Mouse (Mus musculus): ENCODE measurements around the gene Slc30a3. TPM values are rescaled to one million over a fixed set of nuclear protein-coding genes. Genes with fewer than 3 reads are reported as not detected.

Slc30a3 gene
- polyA plus RNA-seq, 1 experiment from 2014 or later: 0.10 TPM

- Histone ChIP-seq H3K4me1 (replicated peaks; ENCODE audit: control insufficient read depth, insufficient read depth, low read length) (no peaks in the 10 kb centered on the region), H3K4me3 (ENCODE audit: low read depth, low read length) (no peak overlapping the region), H3K9me3 (ENCODE audit: control insufficient read depth) (no peaks in the 10 kb centered on the region), H3K4me2 (replicated peaks; ENCODE audit: low read depth) (no peak overlapping the region), H3K27me3 (replicated peaks; ENCODE audit: control insufficient read depth, insufficient read depth, low read length) (no peaks in the 10 kb centered on the region), H3K9ac (ENCODE audit: low read depth, low read length) (no peak overlapping the region), H3K36me3 (ENCODE audit: control insufficient read depth, insufficient read depth) (peaks cover 73% of the 10 kb centered on the region), H3K27ac (ENCODE audit: low read depth, low read length) (no peak overlapping the region)
- WGBS: 89% methylated on average over 13 of the region's 13 CpGs
- no peak for TF ChIP-seq CTCF (IDR thresholded peaks at IDR 0.05; ENCODE audit: low read depth)
- ATAC-seq: no peak
Measured at GRCm38 (mm10) chr5:31076346-31076745, 31.7 kb downstream of the Slc30a3 start.

GRCm38 (mm10) chr5:31073176-31073575 lies 34.9 kb downstream of the Slc30a3 start:
- WGBS: 96% methylated on average over 12 of the region's 12 CpGs
- Histone ChIP-seq H3K27me3 (replicated peaks; ENCODE audit: control insufficient read depth, insufficient read depth, low read length) (no peaks in the 10 kb centered on the region), H3K9me3 (ENCODE audit: control insufficient read depth) (no peaks in the 10 kb centered on the region), H3K27ac (ENCODE audit: low read depth, low read length) (no peak overlapping the region), H3K4me1 (replicated peaks; ENCODE audit: control insufficient read depth, insufficient read depth, low read length) (no peaks in the 10 kb centered on the region), H3K4me3 (ENCODE audit: low read depth, low read length) (no peak overlapping the region), H3K4me2 (replicated peaks; ENCODE audit: low read depth) (no peak overlapping the region), H3K36me3 (ENCODE audit: control insufficient read depth, insufficient read depth) (peaks cover 98% of the 10 kb centered on the region), H3K9ac (ENCODE audit: low read depth, low read length) (no peak overlapping the region)
- TF ChIP-seq CTCF (IDR thresholded peaks at IDR 0.05; ENCODE audit: low read depth): no peak
- ATAC-seq: no peak

GRCm38 (mm10) chr5:31071821-31072220 lies 36.2 kb downstream of the Slc30a3 start:
- Histone ChIP-seq H3K4me3 (ENCODE audit: low read depth, low read length) (no peak overlapping the region), H3K4me1 (replicated peaks; ENCODE audit: control insufficient read depth, insufficient read depth, low read length) (no peaks in the 10 kb centered on the region), H3K36me3 (ENCODE audit: control insufficient read depth, insufficient read depth) (peaks cover 98% of the 10 kb centered on the region), H3K9ac (ENCODE audit: low read depth, low read length) (no peak overlapping the region), H3K27me3 (replicated peaks; ENCODE audit: control insufficient read depth, insufficient read depth, low read length) (no peaks in the 10 kb centered on the region), H3K27ac (ENCODE audit: low read depth, low read length) (no peak overlapping the region), H3K4me2 (replicated peaks; ENCODE audit: low read depth) (no peak overlapping the region), H3K9me3 (ENCODE audit: control insufficient read depth) (no peaks in the 10 kb centered on the region)
- TF ChIP-seq CTCF (IDR thresholded peaks at IDR 0.05; ENCODE audit: low read depth): no peak
- no peak for ATAC-seq
- 95% methylated on average over 11 of the region's 11 CpGs for WGBS

GRCm38 (mm10) chr5:31071059-31071458 lies 37.0 kb downstream of the Slc30a3 start:
- Histone ChIP-seq H3K27me3 (replicated peaks; ENCODE audit: control insufficient read depth, insufficient read depth, low read length) (no peaks in the 10 kb centered on the region), H3K4me2 (replicated peaks; ENCODE audit: low read depth) (no peak overlapping the region), H3K27ac (ENCODE audit: low read depth, low read length) (no peak overlapping the region), H3K9ac (ENCODE audit: low read depth, low read length) (no peak overlapping the region), H3K9me3 (ENCODE audit: control insufficient read depth) (no peaks in the 10 kb centered on the region), H3K4me3 (ENCODE audit: low read depth, low read length) (no peak overlapping the region), H3K4me1 (replicated peaks; ENCODE audit: control insufficient read depth, insufficient read depth, low read length) (no peaks in the 10 kb centered on the region), H3K36me3 (ENCODE audit: control insufficient read depth, insufficient read depth) (peaks cover 96% of the 10 kb centered on the region)
- TF ChIP-seq CTCF (IDR thresholded peaks at IDR 0.05; ENCODE audit: low read depth): no peak
- no peak for ATAC-seq
- 83% methylated on average over 2 of the region's 2 CpGs for WGBS

GRCm38 (mm10) chr5:31069810-31070209 lies 38.2 kb downstream of the Slc30a3 start:
- H3K36me3 ChIP-seq (ENCODE audit: control insufficient read depth, insufficient read depth): peaks cover 94% of the 10 kb centered on the region
- no peak for TF ChIP-seq CTCF (IDR thresholded peaks at IDR 0.05; ENCODE audit: low read depth)
- H3K27ac ChIP-seq (ENCODE audit: low read depth, low read length): no peak overlapping the region
- H3K4me3 ChIP-seq (ENCODE audit: low read depth, low read length): no peak overlapping the region
- WGBS: 97% methylated on average over 3 of the region's 3 CpGs
- no peak for ATAC-seq
- H3K4me2 ChIP-seq (replicated peaks; ENCODE audit: low read depth): no peak overlapping the region
- H3K9ac ChIP-seq (ENCODE audit: low read depth, low read length): no peak overlapping the region
- no peaks in the 10 kb centered on the region for H3K4me1 ChIP-seq (replicated peaks; ENCODE audit: control insufficient read depth, insufficient read depth, low read length)
- H3K9me3 ChIP-seq (ENCODE audit: control insufficient read depth): no peaks in the 10 kb centered on the region
- no peaks in the 10 kb centered on the region for H3K27me3 ChIP-seq (replicated peaks; ENCODE audit: control insufficient read depth, insufficient read depth, low read length)

- Histone ChIP-seq H3K9ac (ENCODE audit: low read depth, low read length) (peak overlapping the region; percentile 57), H3K9me3 (ENCODE audit: control insufficient read depth) (no peaks in the 10 kb centered on the region), H3K27me3 (replicated peaks; ENCODE audit: control insufficient read depth, insufficient read depth, low read length) (no peaks in the 10 kb centered on the region), H3K4me3 (ENCODE audit: low read depth, low read length) (peak overlapping the region; percentile 55), H3K4me1 (replicated peaks; ENCODE audit: control insufficient read depth, insufficient read depth, low read length) (0 out of 2 replicates have a peak, but pooled peaks cover 4% of the 10 kb centered on the region), H3K4me2 (replicated peaks; ENCODE audit: low read depth) (peak overlapping the region; percentile 98), H3K27ac (ENCODE audit: low read depth, low read length) (0 out of 2 replicates have a peak overlapping the region, but pooled peaks have one; percentile 31), H3K36me3 (ENCODE audit: control insufficient read depth, insufficient read depth) (peaks cover 21% of the 10 kb centered on the region; the same call in 1 of the 2 replicates)
- no peak; the same call in 1 of the 2 replicates for ATAC-seq
- TF ChIP-seq CTCF (IDR thresholded peaks at IDR 0.05; ENCODE audit: low read depth): no peak
- WGBS: 20% methylated on average over 19 of the region's 19 CpGs
Measured at GRCm38 (mm10) chr5:31055216-31056140, 52.6 kb downstream of the Slc30a3 start.
